Mouse (Mus musculus) spleen, postnatal 0 days (tissue): ENCODE data around the gene Olfr1440. TPM values are rescaled to one million over a fixed set of nuclear protein-coding genes. Genes with fewer than 3 reads are reported as not detected.

Experiments
- polyA plus RNA-seq: library from polyadenylated mRNA; unstranded; fragments of >200 nt; fragmentation: Nextera tagmentation; extraction: Ambion mirVana; gene quantifications from 2 replicates; pipeline ENCODE4 v1.2.1, GENCODE M21; 2015

Olfr1440 gene
- polyA plus RNA-seq: not detected in 2 replicates

DNA sequence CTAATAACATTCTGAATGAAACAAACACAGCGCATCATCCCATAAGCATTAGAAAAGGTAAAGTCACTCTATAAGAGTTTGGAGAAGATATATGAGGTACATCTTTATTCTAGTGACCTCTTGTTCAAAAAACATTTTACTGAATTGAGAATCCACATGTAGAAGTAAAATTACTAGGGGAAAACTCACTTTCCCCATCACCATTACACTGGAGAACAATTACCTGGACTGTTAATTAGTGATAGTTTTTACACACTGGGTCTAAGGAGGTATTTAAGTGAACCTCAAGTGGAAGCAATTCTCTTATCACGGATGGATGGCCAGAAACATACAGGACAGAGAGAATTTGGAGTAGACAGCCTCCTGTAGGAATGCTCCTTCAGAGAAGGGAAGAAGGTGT is at the start of gene Olfr1440:
Olfr1440 (plus strand) TSS at position 301 of the 400 bp plus-strand sequence.

GRCm38 (mm10) chr19:12417361-12417760 is 30.3 kb downstream of the Olfr1440 start, which contains the start of gene Olfr1441:
TSS of gene Olfr1441 (plus strand) at chr19:12417433.

DNA sequence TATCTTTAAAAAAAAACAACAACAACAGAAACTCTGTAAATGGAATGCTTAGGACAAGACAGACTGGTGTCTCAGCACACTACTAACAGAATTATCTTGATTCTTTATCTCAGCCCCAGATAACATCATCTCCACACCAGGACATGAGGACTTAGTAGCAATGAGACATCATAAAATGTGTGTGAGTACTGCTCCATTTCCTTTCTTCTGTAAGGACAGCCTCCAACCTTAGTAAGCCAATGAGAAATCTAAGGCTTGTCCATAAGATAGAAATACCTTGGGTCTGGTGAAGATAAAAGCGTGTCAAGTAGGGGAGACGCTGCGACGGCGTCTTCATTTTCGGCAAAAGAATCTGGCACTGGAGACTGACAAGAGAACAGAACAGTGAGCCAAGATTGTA is 40.5 kb downstream of the Olfr1440 start, which contains the start of gene Pfpl:
Pfpl (plus strand) TSS at position 301 of the 400 bp plus-strand sequence.

Other genes with a start within 250 kb of the Olfr1440 start
- gene Olfr1555-ps1, start 217.2 kb upstream of the Olfr1440 start, polyA plus RNA-seq: not detected in 2 replicates
- gene Olfr1431, start 186.6 kb upstream of the Olfr1440 start, polyA plus RNA-seq: not detected in 2 replicates
- not detected in 2 replicates for gene Olfr1432, start 154.7 kb upstream of the Olfr1440 start, polyA plus RNA-seq
- not detected in 2 replicates for gene Olfr262, start 145.6 kb upstream of the Olfr1440 start, polyA plus RNA-seq
- not detected in 2 replicates for gene Olfr235, start 126.2 kb upstream of the Olfr1440 start, polyA plus RNA-seq
- not detected in 2 replicates for gene Olfr1434, start 107.4 kb upstream of the Olfr1440 start, polyA plus RNA-seq
- gene Olfr1436, start 88.1 kb upstream of the Olfr1440 start, polyA plus RNA-seq: not detected in 2 replicates
- gene Olfr1437, start 62.2 kb upstream of the Olfr1440 start, polyA plus RNA-seq: not detected in 2 replicates
- not detected in 2 replicates for gene Olfr1438-ps1, start 51.4 kb upstream of the Olfr1440 start, polyA plus RNA-seq
- gene Olfr1441, start 30.2 kb downstream of the Olfr1440 start, polyA plus RNA-seq: not detected in 2 replicates
- gene Pfpl, start 40.6 kb downstream of the Olfr1440 start, polyA plus RNA-seq: not detected in 2 replicates
- gene Mpeg1, start 73.5 kb downstream of the Olfr1440 start, polyA plus RNA-seq: 7.0 and 8.6 TPM in 2 replicates
- 2.1 and 2.4 TPM in 2 replicates for gene Dtx4, start 114.2 kb downstream of the Olfr1440 start, polyA plus RNA-seq
- 39.4 and 41.7 TPM in 2 replicates for gene Fam111a, start 158.5 kb downstream of the Olfr1440 start, polyA plus RNA-seq
- not detected in 2 replicates for gene Gm4952, start 212.7 kb downstream of the Olfr1440 start, polyA plus RNA-seq
- gene Glyat, start 246.0 kb downstream of the Olfr1440 start, polyA plus RNA-seq: not detected in 2 replicates